Mouse (Mus musculus) lung, embryonic 16.5 days (tissue): ENCODE measurements around the gene Txnip. TPM values are rescaled to one million over a fixed set of nuclear protein-coding genes. Genes with fewer than 3 reads are reported as not detected.
A peak's percentile ranks its signal among the peaks of the same experiment; 100 is the strongest.

Experiments
- ATAC-seq: fragments of 200-750 bp; cut with Nextera tagmentation; 2 replicates; pipeline ENCODE4 v1.8.0; 2017; ENCODE audit warnings: low read depth, mild to moderate bottlenecking, moderate library complexity
- H3K27ac ChIP-seq: fragments of 300-500 bp; sonication (generic); 2 replicates; pipeline ENCODE4 v1.5.1; 2014; ENCODE audit warnings: mild to moderate bottlenecking, control low read depth, low read length
- H3K27me3 ChIP-seq: fragments of 300-500 bp; sonication (generic); 2 replicates; pipeline ENCODE4 v1.6.1; 2014; ENCODE audit warnings: low read depth, low read length, mixed read lengths; ENCODE audit not compliant: control insufficient read depth, insufficient read depth
- H3K36me3 ChIP-seq: fragments of 300-500 bp; sonication (generic); 2 replicates; pipeline ENCODE4 v1.6.1; 2014; ENCODE audit warnings: low read length; ENCODE audit not compliant: control insufficient read depth, insufficient read depth
- H3K4me1 ChIP-seq: fragments of 300-500 bp; sonication (generic); replicated peaks from 2 replicates; pipeline ENCODE4 v1.6.1; 2014; ENCODE audit warnings: low read length, mixed read lengths; ENCODE audit not compliant: control insufficient read depth, insufficient read depth
- H3K4me2 ChIP-seq: fragments of 300-500 bp; sonication (generic); 2 replicates; pipeline ENCODE4 v1.6.1; 2014; ENCODE audit warnings: low read depth, low read length, control low read depth
- H3K4me3 ChIP-seq: fragments of 300-500 bp; sonication (generic); 2 replicates; pipeline ENCODE4 v1.5.1; 2014; ENCODE audit warnings: mild to moderate bottlenecking, low read length, control low read depth
- H3K9ac ChIP-seq: fragments of 300-500 bp; sonication (generic); 2 replicates; pipeline ENCODE4 v1.6.1; 2014; ENCODE audit warnings: low read length, control low read depth
- H3K9me3 ChIP-seq: fragments of 300-500 bp; sonication (generic); 2 replicates; pipeline ENCODE4 v1.6.1; 2016; ENCODE audit warnings: low read length; ENCODE audit not compliant: control insufficient read depth
- WGBS: fragments of 180-500 bp; shearing (Covaris S2); extraction: QIAGEN DNeasy Blood & Tissue Kit; methylation state at CpG from one replicate; pipeline ENCODE4 v1.1.7; 2014; 5-methylcytosine and 5-hydroxymethylcytosine counted together
- polyA plus RNA-seq: library from polyadenylated mRNA; unstranded; fragments of >200 nt; fragmentation: Nextera tagmentation; extraction: Ambion mirVana; gene quantifications from 2 replicates; pipeline ENCODE4 v1.2.1, GENCODE M21; 2015

Txnip gene
- polyA plus RNA-seq, 1 experiment from 2014 or later = 184 TPM

DNA sequence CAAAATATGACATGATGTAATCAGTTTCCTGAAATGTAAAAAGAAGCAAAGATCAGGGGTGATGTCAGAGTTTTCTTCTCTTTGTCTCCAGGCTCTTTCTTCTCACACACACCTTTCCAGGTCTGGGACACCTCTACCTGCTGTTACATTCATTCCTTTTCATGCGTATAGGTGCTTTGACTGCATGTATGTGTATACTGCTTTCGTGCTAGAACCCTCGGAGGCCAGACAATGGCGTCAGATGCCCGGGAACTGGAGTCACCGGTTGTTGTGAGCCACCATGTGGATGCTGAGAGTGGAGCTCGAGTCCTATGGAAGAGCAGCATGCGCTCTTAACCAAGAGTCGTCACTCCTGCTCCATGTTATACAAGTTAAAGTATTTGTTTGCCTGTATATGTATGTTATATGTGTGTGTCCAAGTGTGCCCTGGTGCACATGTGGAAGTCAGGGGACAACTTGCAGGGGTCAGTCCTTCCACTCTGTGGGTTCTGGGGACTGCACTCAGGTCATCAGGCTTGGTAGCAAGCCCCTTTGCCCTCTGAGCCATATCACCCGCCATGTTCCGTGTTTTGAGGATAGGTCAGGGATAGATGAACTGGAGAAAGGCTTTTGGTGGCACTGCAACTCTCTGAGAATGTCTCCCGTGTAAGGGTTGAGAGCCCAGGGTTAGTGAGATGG is 20.9 kb downstream of the Txnip start:
- H3K4me2 ChIP-seq = no peak overlapping the region
- no peak overlapping the region for H3K4me3 ChIP-seq
- WGBS = 76% methylated on average over 12 of the region's 12 CpGs
- H3K27me3 ChIP-seq = no peaks in the 10 kb centered on the region
- no peaks in the 10 kb centered on the region for H3K9me3 ChIP-seq
- no peak overlapping the region for H3K27ac ChIP-seq
- H3K9ac ChIP-seq = peak overlapping the region; percentile 5; the same call in 1 of the 2 replicates
- no peaks in the 10 kb centered on the region for H3K36me3 ChIP-seq
- no peak for ATAC-seq
- H3K4me1 ChIP-seq = peaks cover 22% of the 10 kb centered on the region

DNA sequence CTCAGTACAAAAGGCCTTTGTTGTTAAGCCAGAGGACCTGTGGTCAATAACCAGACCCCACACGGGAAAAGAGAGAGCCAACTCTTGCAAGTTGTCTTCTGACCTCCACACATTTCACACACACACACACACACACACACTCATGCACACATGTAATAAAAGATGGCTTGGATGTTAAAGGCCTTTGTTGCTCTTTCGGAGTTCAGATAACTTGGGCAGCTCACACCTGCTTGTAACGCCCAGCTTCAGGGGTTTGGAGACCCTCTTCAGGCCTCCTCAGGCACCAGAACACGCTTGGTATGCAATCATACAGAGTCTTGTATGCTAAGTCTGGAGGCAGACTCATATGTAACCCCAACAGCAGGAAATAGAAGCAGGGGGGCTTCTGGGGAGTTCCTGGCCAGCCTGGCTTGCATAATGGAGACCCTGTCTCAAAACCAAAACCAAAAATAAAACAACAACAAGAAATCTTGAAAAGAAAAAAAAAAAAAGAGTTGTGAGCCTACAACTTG is 21.5 kb downstream of the Txnip start:
- H3K9ac ChIP-seq = peak overlapping the region; percentile 5; the same call in 1 of the 2 replicates
- no peaks in the 10 kb centered on the region for H3K27me3 ChIP-seq
- no peak for ATAC-seq
- H3K36me3 ChIP-seq = no peaks in the 10 kb centered on the region
- no peaks in the 10 kb centered on the region for H3K9me3 ChIP-seq
- H3K4me1 ChIP-seq = peaks cover 22% of the 10 kb centered on the region
- no peak overlapping the region for H3K4me2 ChIP-seq
- 71% methylated on average over 4 of the region's 4 CpGs for WGBS
- no peak overlapping the region for H3K4me3 ChIP-seq
- 0 out of 2 replicates have a peak overlapping the region, but pooled peaks have one; percentile 2 for H3K27ac ChIP-seq

DNA sequence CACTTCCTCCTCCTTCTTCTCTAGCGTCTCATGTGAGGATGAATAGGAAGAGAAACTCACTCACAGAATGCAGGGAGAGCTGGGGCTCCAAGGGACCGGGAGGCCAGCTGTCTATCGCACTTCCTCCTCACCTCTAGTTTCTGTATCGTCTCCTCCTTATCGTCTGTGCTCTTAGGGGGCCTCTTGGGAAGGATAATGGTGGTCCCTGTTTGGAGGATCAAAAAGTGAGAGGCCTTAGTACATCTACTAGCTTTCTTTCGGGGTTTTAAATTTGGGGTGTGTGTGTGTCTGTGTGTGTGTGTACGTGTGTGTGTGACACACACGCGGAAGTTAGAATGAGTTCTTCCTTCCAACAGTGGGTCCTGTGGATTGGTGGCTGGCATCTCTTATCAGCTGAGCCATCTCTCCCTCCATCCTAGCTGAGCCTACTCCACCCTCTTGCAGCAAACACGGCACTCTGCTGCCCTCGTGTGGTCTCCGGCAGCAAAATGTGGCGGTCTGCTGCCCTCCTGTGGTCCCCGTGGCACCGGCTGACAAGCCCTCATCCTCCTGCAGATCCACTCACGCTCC is 22.2 kb downstream of the Txnip start:
- Histone ChIP-seq H3K4me2 (peak overlapping the region; percentile 47), H3K27me3 (no peaks in the 10 kb centered on the region), H3K9me3 (no peaks in the 10 kb centered on the region), H3K9ac (peak overlapping the region; percentile 66), H3K36me3 (no peaks in the 10 kb centered on the region), H3K4me1 (peaks cover 22% of the 10 kb centered on the region), H3K27ac (0 out of 2 replicates have a peak overlapping the region, but pooled peaks have one; percentile 2), H3K4me3 (no peak overlapping the region)
- WGBS = 11% methylated on average over 16 of the region's 16 CpGs
- peak; percentile 43 for ATAC-seq

DNA sequence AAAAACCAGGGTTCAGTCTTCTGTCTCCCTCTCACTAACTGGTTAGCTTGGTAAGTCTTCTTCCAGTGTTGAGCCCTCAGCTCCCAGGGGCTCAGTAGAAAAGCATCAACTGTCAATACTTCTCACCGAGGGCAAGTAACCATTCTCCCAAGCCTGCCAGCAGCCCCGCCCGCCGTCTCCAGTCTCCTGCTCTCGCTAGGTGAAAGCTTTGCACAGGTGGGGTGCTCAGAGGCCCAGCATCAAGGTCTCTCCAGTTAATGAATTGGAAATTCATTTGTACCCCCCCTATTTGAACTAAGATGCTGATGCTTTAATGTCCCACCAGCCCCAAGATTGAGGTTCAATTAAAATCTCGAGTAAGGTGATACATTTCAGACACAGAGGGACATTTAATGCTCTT is 23.4 kb downstream of the Txnip start:
- Histone ChIP-seq H3K27me3 (no peaks in the 10 kb centered on the region), H3K9me3 (no peaks in the 10 kb centered on the region), H3K4me3 (no peak overlapping the region), H3K9ac (no peak overlapping the region), H3K4me1 (peaks cover 20% of the 10 kb centered on the region), H3K27ac (no peak overlapping the region), H3K36me3 (no peaks in the 10 kb centered on the region), H3K4me2 (no peak overlapping the region)
- ATAC-seq = no peak
- whole genome bisulfite sequencing = 56% methylated on average over 6 of the region's 6 CpGs

DNA sequence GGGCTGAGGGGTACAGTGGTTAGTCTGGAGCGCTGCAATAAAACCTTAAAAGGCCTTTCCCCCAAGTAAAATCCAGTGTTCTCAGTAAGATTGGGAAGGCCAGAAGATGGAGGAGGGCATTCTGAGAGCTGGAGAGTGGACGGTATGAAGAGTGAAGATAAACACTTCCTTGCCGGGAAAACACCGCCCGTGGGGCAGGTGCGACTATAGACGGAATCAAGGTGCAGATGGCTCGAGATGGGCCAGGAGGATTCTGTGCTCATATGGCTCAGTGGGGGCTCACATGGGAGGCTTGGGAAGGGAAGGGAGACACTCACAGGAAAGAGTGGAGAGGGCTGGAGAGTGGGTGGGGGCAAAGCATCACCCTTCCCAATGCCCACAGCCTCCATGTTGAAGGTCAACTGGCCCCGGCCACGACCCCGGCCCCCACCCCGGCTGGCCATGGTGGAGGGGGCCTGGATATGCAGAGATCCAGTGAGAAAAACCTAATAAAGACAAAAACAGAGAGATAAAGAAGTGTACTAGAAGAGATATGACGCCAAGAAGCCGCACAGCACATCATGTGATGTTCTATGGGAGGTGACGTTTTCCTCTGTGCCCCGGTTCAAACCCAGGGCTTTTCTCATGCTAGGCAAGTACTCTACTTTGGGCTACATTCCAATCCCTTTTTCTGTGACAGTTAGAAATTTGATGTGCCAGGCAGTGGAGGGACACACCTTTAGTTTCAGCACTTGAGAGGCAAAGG is 24.2 kb downstream of the Txnip start:
- H3K4me3 ChIP-seq = no peak overlapping the region
- H3K27me3 ChIP-seq = no peaks in the 10 kb centered on the region
- no peaks in the 10 kb centered on the region for H3K36me3 ChIP-seq
- H3K9ac ChIP-seq = no peak overlapping the region
- H3K9me3 ChIP-seq = no peaks in the 10 kb centered on the region
- H3K4me1 ChIP-seq = peaks cover 12% of the 10 kb centered on the region
- no peak overlapping the region for H3K27ac ChIP-seq
- WGBS = 71% methylated on average over 16 of the region's 16 CpGs
- no peak overlapping the region for H3K4me2 ChIP-seq
- no peak for ATAC-seq

DNA sequence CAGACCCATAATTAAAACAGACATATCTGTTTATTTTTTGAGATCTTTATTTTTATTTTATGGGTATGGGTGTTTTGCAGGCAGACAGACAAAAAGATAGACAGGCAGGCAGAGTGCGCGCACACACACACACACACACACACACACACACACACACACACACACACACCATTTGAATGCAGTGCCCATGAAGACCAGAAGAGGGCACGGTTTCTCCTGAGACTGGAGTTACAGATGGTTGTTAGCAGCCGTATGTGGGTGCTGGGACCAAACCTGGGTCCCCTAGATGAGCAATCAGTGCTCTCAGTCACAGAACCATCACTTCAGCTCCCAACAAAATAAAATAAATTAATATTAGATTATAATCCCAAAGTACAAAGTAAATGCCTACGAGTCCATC is 25.6 kb downstream of the Txnip start:
- H3K4me1 ChIP-seq = peaks cover 4% of the 10 kb centered on the region; the same call in 1 of the 2 replicates
- H3K36me3 ChIP-seq = no peaks in the 10 kb centered on the region
- H3K27ac ChIP-seq = no peak overlapping the region
- no peak overlapping the region for H3K9ac ChIP-seq
- no peak for ATAC-seq
- no peaks in the 10 kb centered on the region for H3K9me3 ChIP-seq
- H3K27me3 ChIP-seq = no peaks in the 10 kb centered on the region
- H3K4me3 ChIP-seq = no peak overlapping the region
- WGBS = 81% methylated on average over 5 of the region's 5 CpGs
- no peak overlapping the region for H3K4me2 ChIP-seq

DNA sequence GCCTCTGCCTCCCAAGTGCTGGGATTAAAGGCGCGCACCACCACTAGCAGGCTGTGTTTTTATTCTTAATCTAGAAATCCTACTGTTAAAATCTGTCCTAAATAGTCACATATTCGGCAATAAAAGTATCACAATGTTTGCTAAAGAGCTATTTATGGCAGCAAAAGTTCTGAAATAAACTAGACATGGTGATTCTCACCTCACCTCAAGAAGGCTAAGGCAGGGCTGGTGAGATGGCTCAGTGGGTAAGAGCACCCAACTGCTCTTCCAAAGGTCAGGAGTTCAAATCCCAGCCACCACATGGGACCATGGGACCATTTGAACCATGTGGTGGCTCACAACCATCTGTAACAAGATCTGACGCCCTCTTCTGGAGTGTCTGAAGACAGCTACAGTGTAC is 32.9 kb downstream of the Txnip start:
- Histone ChIP-seq H3K27me3 (peaks cover 8% of the 10 kb centered on the region; the same call in 1 of the 2 replicates), H3K4me3 (no peak overlapping the region), H3K36me3 (no peaks in the 10 kb centered on the region), H3K4me1 (0 out of 2 replicates have a peak, but pooled peaks cover 2% of the 10 kb centered on the region), H3K4me2 (no peak overlapping the region), H3K27ac (no peak overlapping the region), H3K9me3 (no peaks in the 10 kb centered on the region), H3K9ac (no peak overlapping the region)
- 80% methylated on average over 4 of the region's 4 CpGs for WGBS
- no peak for ATAC-seq

DNA sequence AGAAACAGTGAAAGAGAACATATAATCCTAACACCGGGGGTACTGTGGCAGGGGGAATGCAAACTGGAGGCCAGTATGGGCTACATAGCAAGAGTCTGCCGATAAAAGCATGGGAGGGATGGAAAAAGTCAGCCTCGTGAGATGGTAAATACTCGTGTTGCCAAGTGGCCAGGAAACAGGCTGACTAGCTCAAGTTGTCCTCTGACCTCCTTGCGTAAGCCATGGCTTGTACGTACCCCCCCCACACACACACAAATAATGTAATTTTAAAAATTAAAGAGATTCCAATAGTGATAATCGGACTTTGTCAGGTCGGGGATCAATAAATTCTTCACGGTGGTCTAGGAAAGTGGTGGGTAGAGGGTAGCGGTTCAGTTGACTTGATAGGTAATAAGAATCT is 35.6 kb downstream of the Txnip start:
- Histone ChIP-seq H3K4me1 (peaks cover 17% of the 10 kb centered on the region), H3K27me3 (peaks cover 15% of the 10 kb centered on the region; the same call in 1 of the 2 replicates), H3K4me3 (peak overlapping the region; percentile 69), H3K36me3 (no peaks in the 10 kb centered on the region), H3K4me2 (peak overlapping the region; percentile 81), H3K9ac (peak overlapping the region; percentile 78), H3K9me3 (no peaks in the 10 kb centered on the region), H3K27ac (peak overlapping the region; percentile 87)
- 1% methylated on average over 10 of the region's 10 CpGs for WGBS
- ATAC-seq = no peak
